Mouse (Mus musculus) gastrocnemius, postnatal 14 days (tissue): Measurements from ENCODE around the gene Tab2. TPM values are rescaled to one million over a fixed set of nuclear protein-coding genes. Genes with fewer than 3 reads are reported as not detected.

Source experiments
- total RNA-seq, 2 experiments: library from RNA; stranded (reverse); gene quantifications; 2 replicates each; pipeline ENCODE4 v1.2.3; 2021

Gene Tab2
- total RNA-seq, 2 experiments from 2014 or later: 38.0 to 41.7 TPM

Other genes starting within 250 kb of the Tab2 start
- gene Katna1, start 230.2 kb downstream of the Tab2 start, total RNA-seq: 10 to 100 TPM; 10.9 to 11.1 TPM
- gene Ginm1, start 163.4 kb downstream of the Tab2 start, total RNA-seq: 10 to 100 TPM; 80.3 to 86.0 TPM
- gene Ppil4, start 163.3 kb downstream of the Tab2 start, total RNA-seq: 10 to 100 TPM; 11.4 to 12.2 TPM
- not detected for gene Zc3h12d, start 123.8 kb downstream of the Tab2 start, total RNA-seq